Mouse (Mus musculus): ENCODE measurements around the gene Rtn4rl1. TPM values are rescaled to one million over a fixed set of nuclear protein-coding genes. Genes with fewer than 3 reads are reported as not detected.
A peak's percentile ranks its signal among the peaks of the same experiment; 100 is the strongest.
"Not testable (repeated sequence)": the region's sequence is repeated elsewhere in the genome, so short reads cannot be mapped to it uniquely, and the experiment has no call there.

Gene Rtn4rl1
- polyA plus RNA-seq, 1 experiment from 2014 or later = 5.8 TPM

DNA sequence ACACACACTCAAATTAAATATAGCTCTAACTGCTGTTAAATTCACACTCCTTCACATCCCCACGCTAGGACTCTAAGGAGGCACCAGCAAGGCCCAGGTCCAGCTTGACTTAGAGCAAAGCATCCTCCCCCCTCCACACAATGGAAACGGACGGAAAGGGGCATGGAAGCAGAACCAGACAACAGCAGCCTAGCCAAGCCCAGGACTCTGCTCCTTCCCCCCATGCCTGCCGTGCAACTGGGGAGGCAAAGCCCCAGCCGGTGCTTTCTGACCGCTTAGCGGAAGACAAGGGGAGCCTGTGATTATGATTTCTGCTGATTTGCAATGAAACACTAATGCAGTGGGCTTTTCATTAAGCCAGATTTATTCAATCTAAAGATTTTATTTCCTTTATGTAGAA is 84.5 kb downstream of the Rtn4rl1 start:
- no peaks in the 10 kb centered on the region for H3K9me3 ChIP-seq
- peaks cover 32% of the 10 kb centered on the region for H3K27me3 ChIP-seq
- no peak overlapping the region for H3K27ac ChIP-seq
- 66% methylated on average over 7 of the region's 7 CpGs for WGBS
- H3K36me3 ChIP-seq = no peaks in the 10 kb centered on the region
- peaks cover 43% of the 10 kb centered on the region for H3K4me1 ChIP-seq
- H3K4me3 ChIP-seq = no peak overlapping the region
- H3K9ac ChIP-seq = no peak overlapping the region
- H3K4me2 ChIP-seq = no peak overlapping the region
- no peak for ATAC-seq (ENCODE audit: insufficient number of reproducible peaks, low FRiP score, low TSS enrichment, low read depth)

DNA sequence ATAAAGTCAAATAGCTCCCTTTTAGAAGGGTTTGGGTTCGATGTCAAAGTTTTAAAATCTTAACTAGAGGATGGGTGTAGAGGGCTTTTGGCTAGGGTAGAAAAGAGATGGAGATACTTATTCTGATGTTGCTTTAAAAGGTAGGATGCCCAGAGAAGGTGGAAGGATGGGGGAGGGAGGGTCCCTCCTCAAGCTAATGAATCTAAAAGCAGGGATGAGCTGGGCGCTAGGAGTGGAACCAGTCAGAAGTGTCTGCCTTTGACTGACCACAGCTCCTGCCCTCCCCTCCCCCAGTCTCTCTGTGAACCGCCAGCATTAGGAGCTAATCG is 85.4 kb downstream of the Rtn4rl1 start:
- Histone ChIP-seq H3K27me3 (peaks cover 37% of the 10 kb centered on the region), H3K4me2 (peak overlapping the region; percentile 43), H3K4me3 (peak overlapping the region; percentile 17; the same call in 1 of the 2 replicates), H3K36me3 (no peaks in the 10 kb centered on the region), H3K27ac (no peak overlapping the region), H3K9me3 (no peaks in the 10 kb centered on the region), H3K4me1 (peaks cover 41% of the 10 kb centered on the region), H3K9ac (no peak overlapping the region)
- ATAC-seq (ENCODE audit: insufficient number of reproducible peaks, low FRiP score, low TSS enrichment, low read depth) = no peak
- WGBS = 23% methylated on average over 4 of the region's 4 CpGs

- no peak overlapping the region for H3K27ac ChIP-seq
- H3K9ac ChIP-seq = 0 out of 2 replicates have a peak overlapping the region, but pooled peaks have one; percentile 3
- H3K4me3 ChIP-seq = peak overlapping the region; percentile 17
- no peaks in the 10 kb centered on the region for H3K36me3 ChIP-seq
- peak overlapping the region; percentile 43 for H3K4me2 ChIP-seq
- 8% methylated on average over 16 of the region's 16 CpGs for WGBS
- ATAC-seq (ENCODE audit: insufficient number of reproducible peaks, low FRiP score, low TSS enrichment, low read depth) = no peak
- H3K27me3 ChIP-seq = peaks cover 37% of the 10 kb centered on the region
- H3K9me3 ChIP-seq = no peaks in the 10 kb centered on the region
- H3K4me1 ChIP-seq = peaks cover 41% of the 10 kb centered on the region
These were observed 85.9 kb downstream of the Rtn4rl1 start for GRCm38 (mm10) chr11:75279342-75280065.

GRCm38 (mm10) chr11:75280066-75280410 is 86.5 kb downstream of the Rtn4rl1 start:
- H3K4me2 ChIP-seq = no peak overlapping the region
- peaks cover 37% of the 10 kb centered on the region for H3K4me1 ChIP-seq
- no peak for ATAC-seq (ENCODE audit: insufficient number of reproducible peaks, low FRiP score, low TSS enrichment, low read depth)

DNA sequence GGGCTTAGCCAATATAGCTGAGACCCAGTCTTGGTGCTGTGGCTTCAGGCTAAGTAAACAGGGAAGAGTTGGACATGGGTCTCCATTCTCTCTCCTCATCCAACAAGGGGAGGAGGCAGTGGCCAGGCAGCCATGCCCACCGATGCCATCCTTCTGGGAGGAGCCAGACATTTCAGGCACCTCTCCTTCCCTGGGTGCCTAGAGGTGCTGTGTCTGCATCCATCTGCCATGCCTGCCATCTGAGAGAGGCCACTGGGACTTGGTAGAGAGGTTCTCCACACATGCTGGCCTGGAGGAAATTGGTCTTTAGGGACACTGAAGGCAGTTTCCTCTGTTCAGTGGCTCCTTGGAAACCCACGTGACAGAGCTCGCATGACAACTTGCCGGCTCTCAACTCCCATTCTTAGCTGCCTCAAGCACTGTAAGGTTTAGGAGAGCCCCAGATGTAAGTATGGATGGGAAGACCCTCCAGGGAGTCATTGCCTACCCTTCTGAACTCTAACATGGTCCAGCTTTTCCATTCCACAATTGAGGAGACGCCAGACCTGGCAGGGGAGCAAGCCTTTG is 86.9 kb downstream of the Rtn4rl1 start:
- 50% methylated on average over 5 of the region's 5 CpGs for WGBS
- Histone ChIP-seq H3K36me3 (no peaks in the 10 kb centered on the region), H3K9ac (no peak overlapping the region), H3K4me1 (peaks cover 33% of the 10 kb centered on the region), H3K27me3 (peaks cover 37% of the 10 kb centered on the region), H3K9me3 (no peaks in the 10 kb centered on the region), H3K27ac (no peak overlapping the region), H3K4me2 (no peak overlapping the region), H3K4me3 (no peak overlapping the region)
- ATAC-seq (ENCODE audit: insufficient number of reproducible peaks, low FRiP score, low TSS enrichment, low read depth) = no peak

More at GRCm38 (mm10) chr11:75280066-75280410, 86.5 kb downstream of the Rtn4rl1 start:
- 57% methylated on average over 5 of the region's 5 CpGs for WGBS
- Histone ChIP-seq H3K27ac (no peak overlapping the region), H3K27me3 (peaks cover 37% of the 10 kb centered on the region), H3K9ac (no peak overlapping the region), H3K9me3 (no peaks in the 10 kb centered on the region), H3K4me3 (no peak overlapping the region), H3K36me3 (no peaks in the 10 kb centered on the region)

DNA sequence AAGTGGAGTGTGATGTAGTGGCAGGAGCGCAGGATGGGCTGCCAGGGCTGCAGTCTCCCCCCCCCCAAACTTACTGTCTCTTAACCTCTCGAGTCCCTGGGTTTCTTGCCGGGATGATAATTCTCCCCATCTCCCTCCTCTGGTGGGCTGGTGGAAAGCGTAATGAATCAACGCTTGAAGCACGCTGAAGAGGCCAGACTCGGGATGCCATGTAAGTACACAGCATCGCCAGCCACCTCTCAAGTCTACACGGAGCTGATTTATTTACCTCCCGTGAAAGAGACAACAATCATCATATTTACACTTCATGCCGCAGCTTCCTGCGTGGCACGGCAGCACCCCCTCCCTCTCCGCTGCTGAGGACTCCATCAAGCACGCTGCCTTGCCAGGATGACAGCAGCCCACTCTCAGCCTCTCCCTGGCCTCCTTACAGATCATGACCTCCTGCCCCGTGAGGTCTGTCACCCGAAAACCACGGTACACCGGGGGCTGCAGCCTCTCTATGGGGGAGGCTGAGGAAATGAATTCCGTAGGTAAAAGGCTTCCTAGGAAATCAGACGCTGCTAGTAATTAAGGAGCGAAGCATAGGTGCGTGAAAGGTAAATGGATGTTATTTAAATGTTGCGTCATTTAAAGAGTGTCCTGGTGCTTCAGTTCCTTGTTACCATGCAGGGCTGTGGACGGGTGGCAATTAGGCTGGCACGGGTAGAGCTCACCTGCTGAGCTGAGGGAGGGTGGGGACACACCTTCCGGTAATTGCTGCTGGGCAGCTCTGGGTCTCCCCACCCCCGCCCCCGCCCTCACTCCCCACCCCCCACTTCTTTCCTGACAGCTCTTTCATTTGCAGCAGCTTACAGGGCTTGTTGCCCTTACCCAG is 88.0 kb downstream of the Rtn4rl1 start:
- no peak overlapping the region for H3K27ac ChIP-seq
- H3K4me3 ChIP-seq = peak overlapping the region; percentile 7; the same call in 1 of the 2 replicates
- H3K4me2 ChIP-seq = peak overlapping the region; percentile 12; the same call in 1 of the 2 replicates
- H3K9me3 ChIP-seq = no peaks in the 10 kb centered on the region
- WGBS = 10% methylated on average over 29 of the region's 29 CpGs
- no peak overlapping the region for H3K9ac ChIP-seq
- no peaks in the 10 kb centered on the region for H3K36me3 ChIP-seq
- ATAC-seq (ENCODE audit: insufficient number of reproducible peaks, low FRiP score, low TSS enrichment, low read depth) = no peak
- H3K4me1 ChIP-seq = peaks cover 33% of the 10 kb centered on the region
- peaks cover 37% of the 10 kb centered on the region for H3K27me3 ChIP-seq

- no peak overlapping the region for H3K27ac ChIP-seq
- no peak overlapping the region for H3K4me3 ChIP-seq
- peaks cover 37% of the 10 kb centered on the region for H3K27me3 ChIP-seq
- H3K9me3 ChIP-seq = no peaks in the 10 kb centered on the region
- WGBS = 11% methylated on average over 13 of the region's 13 CpGs
- no peak for ATAC-seq (ENCODE audit: insufficient number of reproducible peaks, low FRiP score, low TSS enrichment, low read depth)
- 0 out of 2 replicates have a peak overlapping the region, but pooled peaks have one; percentile 12 for H3K4me2 ChIP-seq
- no peaks in the 10 kb centered on the region for H3K36me3 ChIP-seq
- H3K4me1 ChIP-seq = peaks cover 33% of the 10 kb centered on the region
- H3K9ac ChIP-seq = no peak overlapping the region
These were observed 89.0 kb downstream of the Rtn4rl1 start for GRCm38 (mm10) chr11:75282496-75283120.

- Histone ChIP-seq H3K4me1 (peaks cover 33% of the 10 kb centered on the region), H3K27me3 (peaks cover 37% of the 10 kb centered on the region)
- H3K4me2 ChIP-seq; H3K4me3 ChIP-seq; ATAC-seq (ENCODE audit: insufficient number of reproducible peaks, low FRiP score, low TSS enrichment, low read depth); H3K27ac ChIP-seq; H3K9me3 ChIP-seq; H3K9ac ChIP-seq; H3K36me3 ChIP-seq: not testable (repeated sequence)
- 76% methylated on average over 3 of the region's 3 CpGs for WGBS
These were observed 90.2 kb downstream of the Rtn4rl1 start for GRCm38 (mm10) chr11:75283784-75284183.

GRCm38 (mm10) chr11:75285893-75286467 is 92.4 kb downstream of the Rtn4rl1 start:
- Histone ChIP-seq H3K27ac (no peak overlapping the region), H3K4me1 (peaks cover 17% of the 10 kb centered on the region), H3K9me3 (no peaks in the 10 kb centered on the region), H3K27me3 (peaks cover 26% of the 10 kb centered on the region), H3K4me3 (no peak overlapping the region), H3K36me3 (no peaks in the 10 kb centered on the region), H3K4me2 (no peak overlapping the region), H3K9ac (no peak overlapping the region)
- WGBS = 41% methylated on average over 4 of the region's 4 CpGs
- ATAC-seq (ENCODE audit: insufficient number of reproducible peaks, low FRiP score, low TSS enrichment, low read depth) = no peak

DNA sequence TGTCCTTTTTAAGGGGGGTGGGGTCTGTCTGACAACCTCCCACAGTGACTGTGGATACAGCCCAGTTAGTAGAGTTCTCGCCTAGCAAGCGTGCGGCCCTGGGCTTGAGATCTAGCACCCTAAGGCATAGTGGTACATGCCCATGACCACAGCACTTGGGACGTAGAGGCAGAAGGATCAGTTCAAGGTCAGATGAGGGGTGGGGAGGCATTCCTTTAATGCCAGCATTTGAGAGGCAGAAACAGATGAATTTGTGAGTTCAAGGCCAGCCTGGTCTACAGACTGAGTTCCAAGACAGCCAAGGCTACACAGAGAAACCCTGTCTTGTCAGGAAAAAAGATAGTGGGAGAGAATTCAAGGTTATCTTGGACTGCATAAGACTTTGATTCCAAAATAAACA is 93.3 kb downstream of the Rtn4rl1 start:
- ATAC-seq (ENCODE audit: insufficient number of reproducible peaks, low FRiP score, low TSS enrichment, low read depth) = no peak
- 86% methylated on average over 4 of the region's 4 CpGs for WGBS

DNA sequence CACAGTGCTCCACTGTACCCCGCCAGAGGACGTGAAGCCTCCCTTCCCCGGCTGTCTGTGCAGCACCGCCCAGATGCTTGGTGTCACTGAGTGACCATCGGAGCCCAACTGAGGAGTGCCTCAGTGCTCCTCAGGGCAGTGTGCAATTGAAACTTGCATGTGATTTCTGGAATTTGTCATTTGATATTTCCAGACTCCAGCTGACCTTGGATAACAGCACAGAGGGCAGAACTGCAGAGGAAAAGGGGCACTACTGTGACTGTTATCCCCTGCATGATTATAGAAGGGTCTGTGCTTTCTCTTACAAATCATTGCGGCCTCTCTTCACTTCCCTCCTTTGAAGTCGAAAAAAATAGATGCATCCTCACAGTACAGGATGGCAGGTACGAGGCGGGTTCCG is 94.4 kb downstream of the Rtn4rl1 start:
- H3K9ac ChIP-seq = no peak overlapping the region
- H3K27me3 ChIP-seq = peaks cover 25% of the 10 kb centered on the region
- ATAC-seq (ENCODE audit: insufficient number of reproducible peaks, low FRiP score, low TSS enrichment, low read depth) = no peak
- H3K4me2 ChIP-seq = no peak overlapping the region
- H3K36me3 ChIP-seq = no peaks in the 10 kb centered on the region
- H3K4me3 ChIP-seq = no peak overlapping the region
- H3K9me3 ChIP-seq = no peaks in the 10 kb centered on the region
- WGBS = 77% methylated on average over 10 of the region's 10 CpGs
- no peak overlapping the region for H3K27ac ChIP-seq
- peaks cover 9% of the 10 kb centered on the region for H3K4me1 ChIP-seq

More for the DNA sequence above, 93.3 kb downstream of the Rtn4rl1 start:
- H3K27ac ChIP-seq = no peak overlapping the region
- H3K27me3 ChIP-seq = peaks cover 25% of the 10 kb centered on the region
- no peak overlapping the region for H3K4me3 ChIP-seq
- H3K36me3 ChIP-seq = no peaks in the 10 kb centered on the region
- no peaks in the 10 kb centered on the region for H3K9me3 ChIP-seq
- H3K9ac ChIP-seq = no peak overlapping the region
- peaks cover 17% of the 10 kb centered on the region for H3K4me1 ChIP-seq
- H3K4me2 ChIP-seq = no peak overlapping the region

Data from limb, embryonic 15.5 days (tissue).